Mouse (Mus musculus): ENCODE results near the gene Gm9040. TPM values are rescaled to one million over a fixed set of nuclear protein-coding genes. Genes with fewer than 3 reads are reported as not detected.
"Not testable (repeated sequence)": the region's sequence is repeated elsewhere in the genome, so short reads cannot be mapped to it uniquely, and the experiment has no call there.

The Gm9040 gene
- polyA plus RNA-seq, 1 experiment from 2014 or later = not detected

DNA sequence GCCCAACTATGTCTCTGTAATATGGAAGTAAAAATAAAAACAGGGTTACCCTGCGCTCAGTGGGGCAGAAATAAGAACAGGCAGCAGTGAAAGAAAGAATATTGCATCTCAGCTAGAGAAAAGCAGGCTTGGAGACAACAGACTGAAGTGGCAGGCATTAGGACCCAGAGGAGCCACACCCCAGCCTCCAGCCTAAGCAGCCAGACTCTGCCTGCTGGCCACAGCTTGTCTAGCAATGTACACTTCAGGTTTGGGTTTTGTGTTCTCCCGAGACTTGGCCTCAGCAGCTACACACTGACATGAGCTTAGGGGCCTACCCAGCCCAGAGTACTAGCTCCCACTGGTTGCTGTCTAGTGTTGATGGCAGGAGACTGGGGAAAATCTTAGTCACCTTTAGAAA, 24.6 kb downstream of the Gm9040 start:
- not testable (repeated sequence) for DNase-seq (ENCODE audit: low spot score); H3K4me1 ChIP-seq (ENCODE audit: control insufficient read depth, insufficient read depth, low read length); H3K4me3 ChIP-seq (ENCODE audit: low read depth, low read length); H3K4me2 ChIP-seq (ENCODE audit: low read depth); H3K27ac ChIP-seq (ENCODE audit: low read depth, low read length); ATAC-seq (ENCODE audit: insufficient read depth, low FRiP score, low TSS enrichment); H3K9ac ChIP-seq (ENCODE audit: low read length); H3K36me3 ChIP-seq (ENCODE audit: control insufficient read depth, insufficient read depth, low read length); H3K27me3 ChIP-seq (ENCODE audit: control insufficient read depth, insufficient read depth, low read length); H3K9me3 ChIP-seq (ENCODE audit: control insufficient read depth, low read length)
- WGBS = 50% methylated on average over 2 of the region's 2 CpGs

GRCm38 (mm10) chr10:118294938-118295337, 31.8 kb downstream of the Gm9040 start, which contains the start of gene Iltifb:
TSS of gene Iltifb (minus strand) at chr10:118295038.
- ATAC-seq (ENCODE audit: insufficient read depth, low FRiP score, low TSS enrichment) (no peak), DNase-seq (ENCODE audit: low spot score) (no peak)
- no peak within 1 kb of the TSS for H3K4me2 ChIP-seq (ENCODE audit: low read depth)
- H3K36me3 ChIP-seq (ENCODE audit: control insufficient read depth, insufficient read depth, low read length) = no peaks in the 10 kb centered on the region
- no peaks in the 10 kb centered on the region for H3K9me3 ChIP-seq (ENCODE audit: control insufficient read depth, low read length)
- no peaks in the 10 kb centered on the region for H3K27me3 ChIP-seq (ENCODE audit: control insufficient read depth, insufficient read depth, low read length)
- no peak within 1 kb of the TSS for H3K27ac ChIP-seq (ENCODE audit: low read depth, low read length)
- no peaks in the 10 kb centered on the region for H3K4me1 ChIP-seq (ENCODE audit: control insufficient read depth, insufficient read depth, low read length)
- H3K9ac ChIP-seq (ENCODE audit: low read length) = no peak within 1 kb of the TSS
- 92% methylated on average over 6 of the region's 6 CpGs for whole genome bisulfite sequencing
- no peak within 1 kb of the TSS for H3K4me3 ChIP-seq (ENCODE audit: low read depth, low read length)

GRCm38 (mm10) chr10:118283016-118283415, 43.8 kb downstream of the Gm9040 start:
- ATAC-seq (ENCODE audit: insufficient read depth, low FRiP score, low TSS enrichment) = not testable (repeated sequence)
- 92% methylated on average over 2 of the region's 5 CpGs for WGBS

GRCm38 (mm10) chr10:118282565-118282964, 44.2 kb downstream of the Gm9040 start:
- not testable (repeated sequence) for H3K27ac ChIP-seq (ENCODE audit: low read depth, low read length); H3K9me3 ChIP-seq (ENCODE audit: control insufficient read depth, low read length); H3K4me3 ChIP-seq (ENCODE audit: low read depth, low read length); H3K4me1 ChIP-seq (ENCODE audit: control insufficient read depth, insufficient read depth, low read length); ATAC-seq (ENCODE audit: insufficient read depth, low FRiP score, low TSS enrichment); H3K9ac ChIP-seq (ENCODE audit: low read length); H3K27me3 ChIP-seq (ENCODE audit: control insufficient read depth, insufficient read depth, low read length); H3K4me2 ChIP-seq (ENCODE audit: low read depth); H3K36me3 ChIP-seq (ENCODE audit: control insufficient read depth, insufficient read depth, low read length); DNase-seq (ENCODE audit: low spot score)
- 78% methylated on average over 4 of the region's 7 CpGs for WGBS

More at GRCm38 (mm10) chr10:118283016-118283415, 43.8 kb downstream of the Gm9040 start:
- not testable (repeated sequence) for H3K27ac ChIP-seq (ENCODE audit: low read depth, low read length); H3K4me3 ChIP-seq (ENCODE audit: low read depth, low read length); DNase-seq (ENCODE audit: low spot score); H3K27me3 ChIP-seq (ENCODE audit: control insufficient read depth, insufficient read depth, low read length); H3K9me3 ChIP-seq (ENCODE audit: control insufficient read depth, low read length); H3K9ac ChIP-seq (ENCODE audit: low read length); H3K36me3 ChIP-seq (ENCODE audit: control insufficient read depth, insufficient read depth, low read length); H3K4me1 ChIP-seq (ENCODE audit: control insufficient read depth, insufficient read depth, low read length); H3K4me2 ChIP-seq (ENCODE audit: low read depth)

- not testable (repeated sequence) for H3K27ac ChIP-seq (ENCODE audit: low read depth, low read length); H3K4me3 ChIP-seq (ENCODE audit: low read depth, low read length); H3K4me2 ChIP-seq (ENCODE audit: low read depth); DNase-seq (ENCODE audit: low spot score); H3K9me3 ChIP-seq (ENCODE audit: control insufficient read depth, low read length); ATAC-seq (ENCODE audit: insufficient read depth, low FRiP score, low TSS enrichment); H3K27me3 ChIP-seq (ENCODE audit: control insufficient read depth, insufficient read depth, low read length); H3K9ac ChIP-seq (ENCODE audit: low read length); H3K4me1 ChIP-seq (ENCODE audit: control insufficient read depth, insufficient read depth, low read length); H3K36me3 ChIP-seq (ENCODE audit: control insufficient read depth, insufficient read depth, low read length)
- WGBS = no CpG with 5 or more reads among the region's 4 CpGs
These were observed 48.7 kb downstream of the Gm9040 start for GRCm38 (mm10) chr10:118278069-118278468.

Other genes with a start within 250 kb of the Gm9040 start
- gene Mdm1, start 185.2 kb downstream of the Gm9040 start, polyA plus RNA-seq (2014; fragmentation: Nextera tagmentation; extraction: Ambion mirVana) = 51.2 and 55.3 TPM in 2 replicates
- gene Il22, start 122.0 kb downstream of the Gm9040 start, polyA plus RNA-seq (2014; fragmentation: Nextera tagmentation; extraction: Ambion mirVana) = 0.22 TPM in 1 of 2 replicates, not detected in the other
- gene Gm32717, start 86.2 kb downstream of the Gm9040 start, polyA plus RNA-seq (2014; fragmentation: Nextera tagmentation; extraction: Ambion mirVana) = 0.16 TPM in 1 of 2 replicates, not detected in the other
- gene Gm32802, start 68.3 kb downstream of the Gm9040 start, polyA plus RNA-seq (2014; fragmentation: Nextera tagmentation; extraction: Ambion mirVana) = 0.16 TPM in 1 of 2 replicates, not detected in the other
- gene Iltifb, start 31.9 kb downstream of the Gm9040 start, polyA plus RNA-seq (2014; fragmentation: Nextera tagmentation; extraction: Ambion mirVana) = not detected in 2 replicates
- not detected in 2 replicates for gene Gm9044, start 5.4 kb upstream of the Gm9040 start, polyA plus RNA-seq (2014; fragmentation: Nextera tagmentation; extraction: Ambion mirVana)
- gene Gm9045, start 10.9 kb upstream of the Gm9040 start, polyA plus RNA-seq (2014; fragmentation: Nextera tagmentation; extraction: Ambion mirVana) = not detected in 2 replicates
- not detected in 2 replicates for gene Gm9046, start 16.3 kb upstream of the Gm9040 start, polyA plus RNA-seq (2014; fragmentation: Nextera tagmentation; extraction: Ambion mirVana)
- not detected in 2 replicates for gene Gm9048, start 21.7 kb upstream of the Gm9040 start, polyA plus RNA-seq (2014; fragmentation: Nextera tagmentation; extraction: Ambion mirVana)
- not detected in 2 replicates for gene Gm9049, start 27.1 kb upstream of the Gm9040 start, polyA plus RNA-seq (2014; fragmentation: Nextera tagmentation; extraction: Ambion mirVana)
- gene Ifng, start 114.1 kb upstream of the Gm9040 start, polyA plus RNA-seq (2014; fragmentation: Nextera tagmentation; extraction: Ambion mirVana) = not detected in 2 replicates

Measured in neural tube, embryonic 11.5 days (tissue).